In the genomic region with DNA sequence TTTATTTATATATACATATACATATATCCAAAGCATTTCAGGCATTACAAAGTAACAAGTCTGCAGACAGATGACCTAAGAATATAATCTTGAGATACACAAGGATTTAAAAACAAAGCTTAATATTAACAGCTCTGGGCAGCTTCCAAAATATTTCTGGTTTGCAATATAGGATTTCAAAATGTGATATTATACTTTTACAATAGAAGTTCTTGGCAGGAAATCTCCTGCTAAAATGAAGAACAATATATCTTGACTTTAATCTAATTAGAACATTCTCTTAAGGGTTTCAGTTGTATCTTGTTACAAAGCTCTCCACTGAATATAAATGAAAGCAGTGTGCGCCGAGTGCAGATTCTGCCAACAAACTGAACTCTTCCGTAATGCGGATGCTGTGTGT, we compare ENCODE assay signal across 26 mouse cellular contexts.
DNase-seq lines count a peak whose midpoint lies in the region; ATAC-seq and TF ChIP-seq lines count a peak whose summit lies in the region.
"Had no signal": no experiment of that assay in that cellular context is flagged by ENCODE, and none has a peak within 500 bp of the region (broad histone marks: within the 10 kb centered on the region; RNA-seq: fewer than 3 reads in every experiment).

No protein-coding gene starts in this region.

- H3ac ChIP-seq in myocyte (ENCODE audit: control insufficient read depth, insufficient read length), result no peak overlapping the region

- peaks cover 6% of the 10 kb centered on the region; the same call in 1 of the 2 replicates for H3K9me3 ChIP-seq in embryonic facial prominence, embryonic 14.5 days (ENCODE audit: control insufficient read depth, low read length)
- peaks cover 7% of the 10 kb centered on the region; the same call in 1 of the 2 replicates for H3K9me3 ChIP-seq in embryonic facial prominence, embryonic 10.5 days
- H3K9me3 ChIP-seq in limb, embryonic 14.5 days (ENCODE audit: control insufficient read depth, low read length), result no peaks in the 10 kb centered on the region
- H3K9me3 ChIP-seq in limb, embryonic 10.5 days (replicated peaks), result 0 out of 2 replicates have a peak, but pooled peaks cover 2% of the 10 kb centered on the region
- H3K9me3 ChIP-seq in hindbrain, postnatal 0 days (ENCODE audit: low read length), result no peaks in the 10 kb centered on the region
- H3K9me3 ChIP-seq: forebrain, embryonic 12.5 days; G1E had no signal

- H3K4me1 ChIP-seq in embryonic facial prominence, embryonic 14.5 days (ENCODE audit: control insufficient read depth, insufficient read depth, low read length), result peaks cover 32% of the 10 kb centered on the region
- H3K4me1 ChIP-seq in embryonic facial prominence, embryonic 10.5 days, result peaks cover 47% of the 10 kb centered on the region
- peaks cover 32% of the 10 kb centered on the region for H3K4me1 ChIP-seq in limb, embryonic 14.5 days (ENCODE audit: control insufficient read depth, insufficient read depth, low read length)
- H3K4me1 ChIP-seq in limb, embryonic 10.5 days, result peaks cover 50% of the 10 kb centered on the region
- 0 out of 2 replicates have a peak, but pooled peaks cover 4% of the 10 kb centered on the region for H3K4me1 ChIP-seq in hindbrain, postnatal 0 days (ENCODE audit: insufficient read depth, low read length)

- no peak overlapping the region for H3K27ac ChIP-seq in embryonic facial prominence, embryonic 14.5 days (replicated peaks; ENCODE audit: low read depth, low read length)
- no peak overlapping the region for H3K27ac ChIP-seq in embryonic facial prominence, embryonic 10.5 days (replicated peaks)
- no peak overlapping the region for H3K27ac ChIP-seq in limb, embryonic 14.5 days (replicated peaks; ENCODE audit: low read depth, low read length)
- no peak overlapping the region for H3K27ac ChIP-seq in limb, embryonic 10.5 days
- H3K27ac ChIP-seq in hindbrain, postnatal 0 days, result no peak overlapping the region
- H3K27ac ChIP-seq: embryonic facial prominence, embryonic 13.5 days; forebrain, embryonic 10.5 days; forebrain, embryonic 12.5 days had no signal

- no peak overlapping the region for H3K4me3 ChIP-seq in embryonic facial prominence, embryonic 14.5 days (ENCODE audit: low read depth, low read length)
- no peak overlapping the region for H3K4me3 ChIP-seq in embryonic facial prominence, embryonic 10.5 days
- H3K4me3 ChIP-seq in limb, embryonic 14.5 days (replicated peaks; ENCODE audit: low read length), result no peak overlapping the region
- H3K4me3 ChIP-seq in limb, embryonic 10.5 days, result no peak overlapping the region
- no peak overlapping the region for H3K4me3 ChIP-seq in myocyte
- no peak overlapping the region for H3K4me3 ChIP-seq in hindbrain, postnatal 0 days (ENCODE audit: low read length)
- H3K4me3 ChIP-seq: embryonic facial prominence, embryonic 13.5 days; erythroblast, embryonic 14.5 days; forebrain, embryonic 10.5 days; forebrain, embryonic 12.5 days had no signal

- TF ChIP-seq POLR2A in limb, embryonic 14.5 days (IDR thresholded peaks at IDR 0.05; ENCODE audit: borderline replicate concordance, extremely low read depth, insufficient read depth, insufficient read length), result no peak
- TF ChIP-seq POLR2A in myocyte (IDR thresholded peaks at IDR 0.05; ENCODE audit: insufficient read length, low read depth), result no peak

- no peak for ATAC-seq in embryonic facial prominence, embryonic 14.5 days (ENCODE audit: low read depth)
- no peak for ATAC-seq in limb, embryonic 14.5 days (ENCODE audit: low FRiP score, low read depth)
- ATAC-seq in hindbrain, postnatal 0 days, result no peak
- ATAC-seq: activated CD4-positive, CD25-positive, alpha-beta regulatory T cell, adult 4 months; CD4-positive, CD25-positive, alpha-beta regulatory T cell, adult 4 months; forebrain, embryonic 14.5 days; forebrain, embryonic 16.5 days; Patski had no signal

- H3K36me3 ChIP-seq in embryonic facial prominence, embryonic 14.5 days (ENCODE audit: control insufficient read depth, insufficient read depth, low read length), result peaks cover 8% of the 10 kb centered on the region; the same call in 1 of the 2 replicates
- H3K36me3 ChIP-seq in embryonic facial prominence, embryonic 10.5 days (replicated peaks), result 0 out of 2 replicates have a peak, but pooled peaks cover 8% of the 10 kb centered on the region
- 0 out of 2 replicates have a peak, but pooled peaks cover 2% of the 10 kb centered on the region for H3K36me3 ChIP-seq in limb, embryonic 14.5 days (ENCODE audit: control insufficient read depth, insufficient read depth, low read length)
- H3K36me3 ChIP-seq in limb, embryonic 10.5 days, result peaks cover 8% of the 10 kb centered on the region
- no peaks in the 10 kb centered on the region for H3K36me3 ChIP-seq in myocyte (ENCODE audit: control insufficient read depth, insufficient read depth)
- no peaks in the 10 kb centered on the region for H3K36me3 ChIP-seq in hindbrain, postnatal 0 days (ENCODE audit: insufficient read depth, low read length)
- H3K36me3 ChIP-seq: forebrain, embryonic 12.5 days had no signal

- H3K79me2 ChIP-seq in myocyte (ENCODE audit: control insufficient read depth, insufficient read depth), result peaks cover 16% of the 10 kb centered on the region

- TF ChIP-seq CTCF in hindbrain, postnatal 0 days (IDR thresholded peaks at IDR 0.05; ENCODE audit: low read depth), result no peak

- H3K9ac ChIP-seq in embryonic facial prominence, embryonic 14.5 days (ENCODE audit: low read depth, low read length), result no peak overlapping the region
- no peak overlapping the region for H3K9ac ChIP-seq in limb, embryonic 14.5 days (ENCODE audit: low read depth, low read length, severe bottlenecking)
- H3K9ac ChIP-seq in hindbrain, postnatal 0 days (replicated peaks; ENCODE audit: low read length), result no peak overlapping the region
- H3K9ac ChIP-seq: embryonic facial prominence, embryonic 13.5 days; forebrain, embryonic 12.5 days had no signal

- DNase-seq in embryonic facial prominence, embryonic 14.5 days (ENCODE audit: low spot score), result peak; percentile 70
- DNase-seq in embryonic facial prominence, embryonic 10.5 days (ENCODE audit: low spot score), result no peak
- DNase-seq in limb, embryonic 14.5 days (ENCODE audit: low spot score), result peak; percentile 70
- no peak for DNase-seq in limb, embryonic 10.5 days (ENCODE audit: low spot score)
- no peak for DNase-seq in hindbrain, postnatal 0 days (ENCODE audit: low spot score)
- DNase-seq: adrenal gland, adult 8-10 months; adrenal gland, postnatal 14 days; adrenal gland, postnatal 36 days; B cell, adult 2 months; cerebellum, adult 11-12 months; cerebellum, adult 2 months; cerebellum, adult 9-10 months; cerebellum, postnatal 10 days; cerebellum, postnatal 25 days had no signal

- H3K4me2 ChIP-seq in embryonic facial prominence, embryonic 14.5 days (ENCODE audit: low read depth, low read length), result no peak overlapping the region
- no peak overlapping the region for H3K4me2 ChIP-seq in limb, embryonic 14.5 days (replicated peaks; ENCODE audit: low read depth, low read length, severe bottlenecking)
- peak overlapping the region; percentile 21 for H3K4me2 ChIP-seq in myocyte (ENCODE audit: low read depth)
- no peak overlapping the region for H3K4me2 ChIP-seq in hindbrain, postnatal 0 days (ENCODE audit: low read depth, low read length)
- H3K4me2 ChIP-seq: embryonic facial prominence, embryonic 13.5 days; forebrain, embryonic 12.5 days had no signal

- 65% methylated on average over 4 of the region's 4 CpGs for WGBS in embryonic facial prominence, embryonic 14.5 days
- 93% methylated on average over 4 of the region's 4 CpGs for WGBS in embryonic facial prominence, embryonic 10.5 days
- 85% methylated on average over 4 of the region's 4 CpGs for WGBS in limb, embryonic 14.5 days
- 94% methylated on average over 4 of the region's 4 CpGs for WGBS in limb, embryonic 10.5 days
- 90% methylated on average over 4 of the region's 4 CpGs for WGBS in hindbrain, postnatal 0 days

- no peaks in the 10 kb centered on the region for H3K27me3 ChIP-seq in embryonic facial prominence, embryonic 14.5 days (replicated peaks; ENCODE audit: control insufficient read depth, insufficient read depth, low read length)
- peaks cover 32% of the 10 kb centered on the region for H3K27me3 ChIP-seq in embryonic facial prominence, embryonic 10.5 days (replicated peaks; ENCODE audit: low read depth, poor library complexity, severe bottlenecking)
- H3K27me3 ChIP-seq in limb, embryonic 14.5 days (ENCODE audit: control insufficient read depth, insufficient read depth, low read length), result no peaks in the 10 kb centered on the region
- no peaks in the 10 kb centered on the region for H3K27me3 ChIP-seq in limb, embryonic 10.5 days (ENCODE audit: low read depth, poor library complexity, severe bottlenecking)
- no peaks in the 10 kb centered on the region for H3K27me3 ChIP-seq in myocyte (ENCODE audit: control insufficient read depth, insufficient read depth, insufficient read length)
- H3K27me3 ChIP-seq in hindbrain, postnatal 0 days (ENCODE audit: insufficient read depth, low read length), result no peaks in the 10 kb centered on the region
- H3K27me3 ChIP-seq: CH12.LX; forebrain, embryonic 12.5 days; Patski had no signal

TF ChIP-seq in myocyte, 11 proteins besides CTCF, POLR2A, EP300 and RAD21:
- no peak for TF ChIP-seq MYOG (IDR thresholded peaks at IDR 0.05; ENCODE audit: control insufficient read depth in 1 of 3, insufficient read depth in 1 of 3, insufficient read length in 2 of 3, low read depth in 2 of 3)
- TF ChIP-seq CEBPB (IDR thresholded peaks at IDR 0.05; ENCODE audit: insufficient read depth, poor library complexity, severe bottlenecking), result no peak
- no peak for TF ChIP-seq TCF12 (IDR thresholded peaks at IDR 0.05; ENCODE audit: insufficient read depth, poor library complexity, severe bottlenecking)
- TF ChIP-seq MYOD1 (IDR thresholded peaks at IDR 0.05; ENCODE audit: control insufficient read depth in 1 of 3, insufficient read length in 2 of 3, low read depth in 2 of 3), result no peak
- TF ChIP-seq MAX (IDR thresholded peaks at IDR 0.05; ENCODE audit: low read depth), result no peak
- TF ChIP-seq SRF (IDR thresholded peaks at IDR 0.05; ENCODE audit: control insufficient read depth, insufficient read length, low read depth), result no peak
- TF ChIP-seq REST (IDR thresholded peaks at IDR 0.05; ENCODE audit: insufficient read depth, insufficient read length), result no peak
- no peak for TF ChIP-seq TCF3 (IDR thresholded peaks at IDR 0.05; ENCODE audit: insufficient read length, low read depth)

Comparison
In these comparisons a context has a peak if more than half of its experiments do, and no peak if none do; other contexts are left out.
1. DNase-seq: peak in embryonic facial prominence, embryonic 14.5 days (single experiment) and limb, embryonic 14.5 days (single experiment); none in embryonic facial prominence, embryonic 10.5 days (single experiment), limb, embryonic 10.5 days (single experiment) and hindbrain, postnatal 0 days (single experiment).